ENCODE assay signal across 17 mouse cellular contexts in genomic region chr13:12511189-12511965, GRCm38 (mm10). TPM values are rescaled to one million over a fixed set of nuclear protein-coding genes. Genes with fewer than 3 reads are reported as not detected.
A peak's percentile ranks its signal among the peaks of the same experiment; 100 is the strongest.
DNase-seq lines count a peak whose midpoint lies in the region; ATAC-seq and TF ChIP-seq lines count a peak whose summit lies in the region.
"Had no signal": no experiment of that assay in that cellular context is flagged by ENCODE, and none has a peak within 500 bp of the region (broad histone marks: within the 10 kb centered on the region; RNA-seq: fewer than 3 reads in every experiment).

No protein-coding gene starts in this region.

- no peaks in the 10 kb centered on the region for H3K27me3 ChIP-seq in kidney, embryonic 15.5 days
- no peaks in the 10 kb centered on the region for H3K27me3 ChIP-seq in embryonic facial prominence, embryonic 14.5 days (replicated peaks; ENCODE audit: control insufficient read depth, insufficient read depth, low read length)
- H3K27me3 ChIP-seq in thymus, adult 2 months (ENCODE audit: control insufficient read depth, insufficient read depth, low read length): no peaks in the 10 kb centered on the region
- H3K27me3 ChIP-seq: heart, embryonic 13.5 days; hindbrain, embryonic 12.5 days; liver, embryonic 15.5 days had no signal

- TF ChIP-seq POLR2A in thymus, adult 2 months (IDR thresholded peaks at IDR 0.05; ENCODE audit: control insufficient read depth, extremely low read depth, insufficient read depth, low read length, poor library complexity): no peak

- no peak overlapping the region for H3K9ac ChIP-seq in kidney, embryonic 15.5 days
- H3K9ac ChIP-seq in embryonic facial prominence, embryonic 14.5 days (ENCODE audit: low read depth, low read length): no peak overlapping the region
- H3K9ac ChIP-seq: heart, embryonic 13.5 days; hindbrain, embryonic 12.5 days; liver, embryonic 15.5 days had no signal

- H3K36me3 ChIP-seq in kidney, embryonic 15.5 days: no peaks in the 10 kb centered on the region
- no peaks in the 10 kb centered on the region for H3K36me3 ChIP-seq in embryonic facial prominence, embryonic 14.5 days (ENCODE audit: control insufficient read depth, insufficient read depth, low read length)
- no peaks in the 10 kb centered on the region for H3K36me3 ChIP-seq in thymus, adult 2 months (ENCODE audit: control insufficient read depth, insufficient read depth, low read length)
- H3K36me3 ChIP-seq: heart, embryonic 13.5 days; hindbrain, embryonic 12.5 days; liver, embryonic 15.5 days had no signal

- no peak overlapping the region for H3K4me3 ChIP-seq in kidney, embryonic 15.5 days (replicated peaks)
- H3K4me3 ChIP-seq in embryonic facial prominence, embryonic 14.5 days (ENCODE audit: low read depth, low read length): no peak overlapping the region
- no peak overlapping the region for H3K4me3 ChIP-seq in thymus, adult 2 months (ENCODE audit: control insufficient read depth, insufficient read depth, low read length)
- H3K4me3 ChIP-seq: heart, embryonic 13.5 days; hindbrain, embryonic 12.5 days; liver, embryonic 15.5 days had no signal

- no peak for TF ChIP-seq CTCF in thymus, adult 2 months (IDR thresholded peaks at IDR 0.05; ENCODE audit: borderline replicate concordance, control insufficient read depth, extremely low read depth, insufficient read depth, low read length, poor library complexity)

- peaks cover 4% of the 10 kb centered on the region; the same call in 1 of the 2 replicates for H3K4me1 ChIP-seq in kidney, embryonic 15.5 days
- H3K4me1 ChIP-seq in embryonic facial prominence, embryonic 14.5 days (ENCODE audit: control insufficient read depth, insufficient read depth, low read length): no peaks in the 10 kb centered on the region
- H3K4me1 ChIP-seq in thymus, adult 2 months (replicated peaks; ENCODE audit: control insufficient read depth, insufficient read depth, low read length): peaks cover 45% of the 10 kb centered on the region
- H3K4me1 ChIP-seq: heart, embryonic 13.5 days; hindbrain, embryonic 12.5 days; liver, embryonic 15.5 days had no signal

- peak; percentile 86 for ATAC-seq in kidney, embryonic 15.5 days (replicated peaks; ENCODE audit: low FRiP score)
- ATAC-seq in embryonic facial prominence, embryonic 14.5 days (ENCODE audit: low read depth): peak; percentile 85; the same call in 1 of the 2 replicates

- no peaks in the 10 kb centered on the region for H3K9me3 ChIP-seq in kidney, embryonic 15.5 days (replicated peaks)
- H3K9me3 ChIP-seq in embryonic facial prominence, embryonic 14.5 days (ENCODE audit: control insufficient read depth, low read length): no peaks in the 10 kb centered on the region
- H3K9me3 ChIP-seq: heart, embryonic 13.5 days; hindbrain, embryonic 12.5 days; liver, embryonic 15.5 days had no signal

- DNase-seq in kidney, postnatal 10 days: no peak
- peak; percentile 43 to 53 for DNase-seq in B cell, adult 2 months
- DNase-seq in embryonic facial prominence, embryonic 14.5 days (ENCODE audit: low spot score): peak; percentile 63
- DNase-seq in thymus, adult 2 months: peak; percentile 71
- no peak for DNase-seq in lung, postnatal 14 days
- no peak for DNase-seq in ovary, postnatal 14 days (ENCODE audit: low spot score)
- DNase-seq: cerebellum, adult 11 months; cerebellum, postnatal 36 days; gastrocnemius, postnatal 36 days; kidney, adult 9 months; lung, postnatal 4 days; midbrain, embryonic 14.5 days; right cerebral cortex, postnatal 4 days had no signal

- H3K4me2 ChIP-seq in kidney, embryonic 15.5 days: no peak overlapping the region
- H3K4me2 ChIP-seq in embryonic facial prominence, embryonic 14.5 days (ENCODE audit: low read depth, low read length): no peak overlapping the region
- H3K4me2 ChIP-seq: heart, embryonic 13.5 days; hindbrain, embryonic 12.5 days; liver, embryonic 15.5 days had no signal

- no peak overlapping the region for H3K27ac ChIP-seq in kidney, embryonic 15.5 days
- no peak overlapping the region for H3K27ac ChIP-seq in embryonic facial prominence, embryonic 14.5 days (replicated peaks; ENCODE audit: low read depth, low read length)
- peak overlapping the region; percentile 96 for H3K27ac ChIP-seq in thymus, adult 2 months (ENCODE audit: control insufficient read depth, insufficient read depth, low read length)
- H3K27ac ChIP-seq: heart, embryonic 13.5 days; hindbrain, embryonic 12.5 days; liver, embryonic 15.5 days had no signal

- 52% methylated on average over 9 of the region's 9 CpGs for WGBS in kidney, embryonic 15.5 days
- 60% methylated on average over 9 of the region's 9 CpGs for WGBS in embryonic facial prominence, embryonic 14.5 days
- 22% methylated on average over 9 of the region's 9 CpGs for WGBS in thymus, adult 2 months

RNA-seq across cellular contexts. Expression of gene Edaradd, which starts 8.9 kb away (rescaled TPM):
- polyA plus RNA-seq in kidney, embryonic 15.5 days (2015; fragmentation: Nextera tagmentation; extraction: Ambion mirVana): 2.4 TPM in 2 replicates
- polyA plus RNA-seq in embryonic facial prominence, embryonic 14.5 days (2014; fragmentation: Nextera tagmentation; extraction: Ambion mirVana): 3.2 and 3.6 TPM in 2 replicates
- 9.6 and 9.8 TPM in 2 replicates for polyA plus RNA-seq in thymus, adult 2 months (2012; rRNA removed)

RNA-seq across cellular contexts. Expression of gene Lgals8, which starts 46.6 kb away (rescaled TPM):
- 20.4 and 22.5 TPM in 2 replicates for polyA plus RNA-seq in kidney, embryonic 15.5 days (2015; fragmentation: Nextera tagmentation; extraction: Ambion mirVana)
- 22.5 and 23.8 TPM in 2 replicates for polyA plus RNA-seq in embryonic facial prominence, embryonic 14.5 days (2014; fragmentation: Nextera tagmentation; extraction: Ambion mirVana)
- polyA plus RNA-seq in thymus, adult 2 months (2012; rRNA removed): 35.9 and 37.6 TPM in 2 replicates

RNA-seq across cellular contexts. Expression of gene Ero1lb, which starts 54.3 kb away (rescaled TPM):
- polyA plus RNA-seq in kidney, embryonic 15.5 days (2015; fragmentation: Nextera tagmentation; extraction: Ambion mirVana): 7.7 TPM in 2 replicates
- polyA plus RNA-seq in embryonic facial prominence, embryonic 14.5 days (2014; fragmentation: Nextera tagmentation; extraction: Ambion mirVana): 5.3 and 6.4 TPM in 2 replicates
- polyA plus RNA-seq in thymus, adult 2 months (2012; rRNA removed): 14.9 and 22.1 TPM in 2 replicates

Comparison
In these comparisons a context has a peak if more than half of its experiments do, and no peak if none do; other contexts are left out.
1. DNase-seq: peak in B cell, adult 2 months (2 of 2), embryonic facial prominence, embryonic 14.5 days (single experiment) and thymus, adult 2 months (single experiment); none in kidney, postnatal 10 days (single experiment), lung, postnatal 14 days (single experiment) and ovary, postnatal 14 days (single experiment).